Mouse (Mus musculus): ENCODE measurements around the gene Zfp383. TPM values are rescaled to one million over a fixed set of nuclear protein-coding genes. Genes with fewer than 3 reads are reported as not detected.
A peak's percentile ranks its signal among the peaks of the same experiment; 100 is the strongest.
"Not testable (repeated sequence)": the region's sequence is repeated elsewhere in the genome, so short reads cannot be mapped to it uniquely, and the experiment has no call there.

Zfp383 gene
- polyA plus RNA-seq, 1 experiment from 2014 or later = 2.7 TPM

DNA sequence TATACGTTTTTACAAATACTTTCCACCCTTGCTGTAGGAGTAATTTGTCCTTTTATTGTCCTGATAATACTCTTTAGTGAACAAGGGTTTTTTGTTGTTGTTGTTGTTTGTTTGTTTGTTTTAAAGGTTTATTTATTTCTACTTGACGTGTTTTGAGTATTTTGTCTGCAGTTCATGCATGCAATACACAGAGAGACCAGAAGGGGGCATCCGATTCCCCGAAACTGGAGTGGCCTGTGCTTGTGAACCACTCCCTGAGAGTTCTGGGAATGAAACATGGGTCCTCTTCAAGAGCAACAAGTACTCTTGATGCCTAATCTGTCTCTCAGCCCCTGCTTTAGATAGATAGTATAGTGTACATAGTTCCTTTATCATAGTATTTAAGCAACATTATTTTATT, 46.7 kb downstream of the Zfp383 start:
- Histone ChIP-seq H3K4me1 (ENCODE audit: control insufficient read depth, insufficient read depth, low read length) (no peaks in the 10 kb centered on the region), H3K4me3 (ENCODE audit: low read length) (no peak overlapping the region), H3K27me3 (replicated peaks; ENCODE audit: control insufficient read depth, insufficient read depth, low read length) (no peaks in the 10 kb centered on the region), H3K9me3 (ENCODE audit: control insufficient read depth, low read length) (no peaks in the 10 kb centered on the region), H3K36me3 (ENCODE audit: control insufficient read depth, insufficient read depth, low read length) (peaks cover 2% of the 10 kb centered on the region; the same call in 1 of the 2 replicates), H3K27ac (ENCODE audit: low read length) (no peak overlapping the region), H3K4me2 (ENCODE audit: low read depth, low read length) (peak overlapping the region; percentile 66), H3K9ac (ENCODE audit: low read depth, low read length) (no peak overlapping the region)
- no peak for ATAC-seq
- 26% methylated on average over 4 of the region's 4 CpGs for WGBS

DNA sequence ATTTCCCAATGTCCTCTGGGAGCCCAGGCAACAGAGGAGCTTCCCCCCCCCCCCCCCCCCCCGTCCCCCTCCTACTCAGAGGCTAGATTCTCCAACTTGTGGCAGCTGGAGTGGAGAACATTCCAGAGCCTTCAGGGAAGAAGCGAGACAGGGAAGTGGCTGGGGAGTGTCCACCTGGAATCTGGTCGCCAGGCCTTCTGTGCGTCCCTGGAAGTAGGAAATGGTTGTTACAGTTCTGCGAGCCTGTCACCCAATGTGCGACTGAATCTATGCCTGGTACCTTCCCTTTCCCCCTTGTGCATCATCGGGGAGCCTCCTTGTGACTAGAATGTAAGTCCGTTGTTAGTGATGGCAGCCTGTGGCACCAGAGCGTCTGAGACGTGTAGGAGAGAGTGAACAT, 48.2 kb downstream of the Zfp383 start:
- H3K27me3 ChIP-seq (replicated peaks; ENCODE audit: control insufficient read depth, insufficient read depth, low read length) = no peaks in the 10 kb centered on the region
- WGBS = 49% methylated on average over 9 of the region's 10 CpGs
- ATAC-seq = no peak
- no peaks in the 10 kb centered on the region for H3K36me3 ChIP-seq (ENCODE audit: control insufficient read depth, insufficient read depth, low read length)
- 0 out of 2 replicates have a peak overlapping the region, but pooled peaks have one; percentile 0 for H3K9ac ChIP-seq (ENCODE audit: low read depth, low read length)
- no peaks in the 10 kb centered on the region for H3K4me1 ChIP-seq (ENCODE audit: control insufficient read depth, insufficient read depth, low read length)
- H3K4me3 ChIP-seq (ENCODE audit: low read length) = no peak overlapping the region
- peak overlapping the region; percentile 4; the same call in 1 of the 2 replicates for H3K4me2 ChIP-seq (ENCODE audit: low read depth, low read length)
- no peak overlapping the region for H3K27ac ChIP-seq (ENCODE audit: low read length)
- no peaks in the 10 kb centered on the region for H3K9me3 ChIP-seq (ENCODE audit: control insufficient read depth, low read length)

DNA sequence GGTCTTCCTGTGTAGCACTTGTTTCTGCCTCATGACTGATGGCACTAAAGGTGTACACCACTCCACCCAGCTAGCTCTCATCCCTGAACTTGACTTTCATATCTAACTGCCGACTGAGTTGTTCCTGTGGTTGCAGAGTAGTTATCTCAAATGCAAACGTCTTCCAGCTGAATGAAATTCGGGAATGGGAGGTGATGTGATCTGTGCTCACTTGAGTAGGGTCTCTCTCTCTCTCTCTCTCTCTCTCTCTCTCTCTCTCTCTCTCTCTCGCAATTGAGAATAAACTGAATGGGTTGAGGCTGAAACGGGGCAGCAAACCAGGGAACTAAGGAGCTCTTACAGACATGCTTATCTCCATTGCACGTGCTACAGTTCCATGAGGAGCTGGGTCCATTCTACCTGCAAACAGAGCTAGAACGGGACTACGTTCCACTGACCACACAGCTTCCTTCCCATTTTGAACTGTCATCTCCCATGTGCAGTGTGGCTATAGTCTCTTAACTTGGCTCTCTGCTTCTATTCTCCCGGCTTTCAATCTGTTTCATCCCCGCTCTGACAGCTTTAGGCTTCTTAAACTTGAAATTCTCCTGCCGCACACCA, 50.2 kb downstream of the Zfp383 start:
- Histone ChIP-seq H3K27me3 (replicated peaks; ENCODE audit: control insufficient read depth, insufficient read depth, low read length) (no peaks in the 10 kb centered on the region), H3K36me3 (ENCODE audit: control insufficient read depth, insufficient read depth, low read length) (no peaks in the 10 kb centered on the region), H3K9ac (ENCODE audit: low read depth, low read length) (no peak overlapping the region), H3K9me3 (ENCODE audit: control insufficient read depth, low read length) (no peaks in the 10 kb centered on the region), H3K4me1 (ENCODE audit: control insufficient read depth, insufficient read depth, low read length) (no peaks in the 10 kb centered on the region), H3K4me3 (ENCODE audit: low read length) (no peak overlapping the region), H3K27ac (ENCODE audit: low read length) (no peak overlapping the region), H3K4me2 (ENCODE audit: low read depth, low read length) (no peak overlapping the region)
- WGBS = 84% methylated on average over 11 of the region's 11 CpGs
- no peak for ATAC-seq

DNA sequence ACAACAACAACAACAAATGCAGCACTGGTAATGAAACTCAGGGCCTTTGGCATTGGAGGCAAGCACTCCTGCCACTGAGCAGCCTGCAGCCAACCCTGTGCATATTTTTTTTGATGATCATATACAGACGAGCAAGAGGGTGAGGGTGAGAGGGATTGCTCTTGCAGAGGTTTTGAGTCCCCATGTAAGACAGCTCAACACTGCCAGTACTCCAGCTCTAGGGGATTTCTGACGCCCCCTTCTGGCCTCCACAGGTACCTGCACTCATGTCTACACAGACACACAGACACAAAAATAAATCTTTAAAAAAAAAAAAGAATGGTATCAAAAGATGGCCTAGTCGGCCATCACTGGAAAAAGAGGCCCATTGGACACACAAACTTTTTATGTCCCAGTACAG, 51.0 kb downstream of the Zfp383 start:
- H3K4me2 ChIP-seq (ENCODE audit: low read depth, low read length) = no peak overlapping the region
- H3K9me3 ChIP-seq (ENCODE audit: control insufficient read depth, low read length) = no peaks in the 10 kb centered on the region
- no peaks in the 10 kb centered on the region for H3K27me3 ChIP-seq (replicated peaks; ENCODE audit: control insufficient read depth, insufficient read depth, low read length)
- no peak overlapping the region for H3K9ac ChIP-seq (ENCODE audit: low read depth, low read length)
- H3K36me3 ChIP-seq (ENCODE audit: control insufficient read depth, insufficient read depth, low read length) = no peaks in the 10 kb centered on the region
- no peak overlapping the region for H3K27ac ChIP-seq (ENCODE audit: low read length)
- no peak for ATAC-seq
- H3K4me3 ChIP-seq (ENCODE audit: low read length) = no peak overlapping the region
- no peaks in the 10 kb centered on the region for H3K4me1 ChIP-seq (ENCODE audit: control insufficient read depth, insufficient read depth, low read length)
- 59% methylated on average over 3 of the region's 3 CpGs for WGBS

DNA sequence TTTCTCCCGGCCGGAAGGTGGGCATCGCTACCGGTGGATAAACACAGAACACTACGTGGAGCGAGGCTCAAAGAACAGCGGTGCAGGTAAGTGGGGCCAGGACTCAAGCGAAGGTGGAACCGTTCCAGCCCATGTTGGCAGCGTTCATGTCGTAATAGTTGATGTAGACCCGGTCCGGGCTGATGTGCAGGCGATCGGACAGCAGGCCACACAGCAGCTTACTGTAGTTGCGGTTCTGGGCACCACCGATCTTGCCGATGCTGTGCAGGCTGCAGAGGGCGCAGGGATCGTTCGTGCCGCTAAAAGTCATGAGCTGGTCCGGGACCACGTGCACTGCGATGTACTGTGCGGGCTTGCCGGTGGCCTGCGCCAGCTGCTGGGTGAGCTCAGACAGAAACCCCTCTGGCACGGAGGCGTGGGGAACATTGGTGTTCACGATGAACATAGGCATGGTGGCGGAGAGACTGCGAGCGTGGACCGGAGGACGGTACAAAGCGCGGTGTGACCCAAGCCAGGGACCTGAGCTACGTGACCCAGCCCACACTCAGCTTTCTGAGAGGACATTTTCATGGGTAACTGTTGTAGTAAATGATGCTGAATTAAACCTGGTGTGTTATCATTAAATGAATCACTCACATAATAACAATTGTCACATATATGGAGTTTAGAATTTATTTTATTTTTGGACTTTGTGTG, 57.2 kb downstream of the Zfp383 start:
- H3K27ac ChIP-seq (ENCODE audit: low read length); H3K4me3 ChIP-seq (ENCODE audit: low read length); H3K4me2 ChIP-seq (ENCODE audit: low read depth, low read length); H3K27me3 ChIP-seq (replicated peaks; ENCODE audit: control insufficient read depth, insufficient read depth, low read length); H3K4me1 ChIP-seq (ENCODE audit: control insufficient read depth, insufficient read depth, low read length); H3K36me3 ChIP-seq (ENCODE audit: control insufficient read depth, insufficient read depth, low read length); H3K9me3 ChIP-seq (ENCODE audit: control insufficient read depth, low read length); H3K9ac ChIP-seq (ENCODE audit: low read depth, low read length); ATAC-seq: not testable (repeated sequence)
- WGBS = 56% methylated on average over 33 of the region's 39 CpGs

Small RNA genes within 50 kb of the gene (microRNA-seq; reads per million reads assigned to microRNA genes)
- not detected for gene Mir7668

Other genes with a start within 250 kb of the Zfp383 start
- gene Catsperg2, start 181.2 kb upstream of the Zfp383 start, polyA plus RNA-seq (2015; fragmentation: Nextera tagmentation; extraction: Ambion mirVana) = not detected in 2 replicates
- 8.0 and 8.1 TPM in 2 replicates for gene Zfp84, start 139.7 kb upstream of the Zfp383 start, polyA plus RNA-seq (2015; fragmentation: Nextera tagmentation; extraction: Ambion mirVana)
- 2.8 and 3.7 TPM in 2 replicates for gene Zfp30, start 124.2 kb upstream of the Zfp383 start, polyA plus RNA-seq (2015; fragmentation: Nextera tagmentation; extraction: Ambion mirVana)
- 10.0 and 11.1 TPM in 2 replicates for gene Zfp790, start 92.1 kb upstream of the Zfp383 start, polyA plus RNA-seq (2015; fragmentation: Nextera tagmentation; extraction: Ambion mirVana)
- 2.7 and 3.2 TPM in 2 replicates for gene Zfp940, start 54.6 kb upstream of the Zfp383 start, polyA plus RNA-seq (2015; fragmentation: Nextera tagmentation; extraction: Ambion mirVana)
- 4.2 and 4.3 TPM in 2 replicates for gene Zfp420, start 48.2 kb upstream of the Zfp383 start, polyA plus RNA-seq (2015; fragmentation: Nextera tagmentation; extraction: Ambion mirVana)
- gene Zfp27, start 1.7 kb upstream of the Zfp383 start, polyA plus RNA-seq (2015; fragmentation: Nextera tagmentation; extraction: Ambion mirVana) = 6.6 and 7.1 TPM in 2 replicates
- 5.4 and 6.4 TPM in 2 replicates for gene Zfp74, start 45.9 kb downstream of the Zfp383 start, polyA plus RNA-seq (2015; fragmentation: Nextera tagmentation; extraction: Ambion mirVana)
- 9.1 and 11.6 TPM in 2 replicates for gene Zfp568, start 75.7 kb downstream of the Zfp383 start, polyA plus RNA-seq (2015; fragmentation: Nextera tagmentation; extraction: Ambion mirVana)
- gene Zfp14, start 143.2 kb downstream of the Zfp383 start, polyA plus RNA-seq (2015; fragmentation: Nextera tagmentation; extraction: Ambion mirVana) = 2.0 and 2.2 TPM in 2 replicates
- 4.2 and 4.4 TPM in 2 replicates for gene Zfp82, start 164.7 kb downstream of the Zfp383 start, polyA plus RNA-seq (2015; fragmentation: Nextera tagmentation; extraction: Ambion mirVana)
- 0.62 TPM in 1 of 2 replicates, not detected in the other for gene Gm26920, start 182.2 kb downstream of the Zfp383 start, polyA plus RNA-seq (2015; fragmentation: Nextera tagmentation; extraction: Ambion mirVana)
- gene Zfp566, start 182.3 kb downstream of the Zfp383 start, polyA plus RNA-seq (2015; fragmentation: Nextera tagmentation; extraction: Ambion mirVana) = 4.3 and 5.3 TPM in 2 replicates
- 60.8 and 61.0 TPM in 2 replicates for gene Zfp260, start 186.6 kb downstream of the Zfp383 start, polyA plus RNA-seq (2015; fragmentation: Nextera tagmentation; extraction: Ambion mirVana)
- gene Zfp382, start 213.7 kb downstream of the Zfp383 start, polyA plus RNA-seq (2015; fragmentation: Nextera tagmentation; extraction: Ambion mirVana) = 5.0 and 6.6 TPM in 2 replicates